Mouse (Mus musculus): Measurements from ENCODE around the gene Hpcal1. TPM values are rescaled to one million over a fixed set of nuclear protein-coding genes. Genes with fewer than 3 reads are reported as not detected.
"Not testable (repeated sequence)": the region's sequence is repeated elsewhere in the genome, so short reads cannot be mapped to it uniquely, and the experiment has no call there.

The Hpcal1 gene
- polyA plus RNA-seq, 1 experiment from 2014 or later, result 31.4 TPM

GRCm38 (mm10) chr12:17774842-17775241 lies 84.2 kb downstream of the Hpcal1 start:
- H3K4me1 ChIP-seq; H3K4me2 ChIP-seq; H3K9ac ChIP-seq; H3K9me3 ChIP-seq (replicated peaks); H3K27ac ChIP-seq; H3K27me3 ChIP-seq; ATAC-seq; H3K4me3 ChIP-seq; H3K36me3 ChIP-seq (ENCODE audit: poor library complexity, severe bottlenecking): not testable (repeated sequence)
- 81% methylated on average over 3 of the region's 3 CpGs for WGBS

- no peak overlapping the region for H3K4me3 ChIP-seq
- 22% methylated on average over 3 of the region's 3 CpGs for WGBS
- no peaks in the 10 kb centered on the region for H3K27me3 ChIP-seq
- H3K9me3 ChIP-seq (replicated peaks), result no peaks in the 10 kb centered on the region
- H3K36me3 ChIP-seq (ENCODE audit: poor library complexity, severe bottlenecking), result no peaks in the 10 kb centered on the region
- H3K4me2 ChIP-seq, result no peak overlapping the region
- 0 out of 2 replicates have a peak, but pooled peaks have one; percentile 33 for ATAC-seq
- H3K4me1 ChIP-seq, result peaks cover 4% of the 10 kb centered on the region; the same call in 1 of the 2 replicates
- H3K27ac ChIP-seq, result no peak overlapping the region
- H3K9ac ChIP-seq, result no peak overlapping the region
Observed at GRCm38 (mm10) chr12:17778320-17778719, 87.7 kb downstream of the Hpcal1 start.

- no peak overlapping the region for H3K27ac ChIP-seq
- ATAC-seq, result 0 out of 2 replicates have a peak, but pooled peaks have one; percentile 21
Observed at GRCm38 (mm10) chr12:17779093-17779492, 88.4 kb downstream of the Hpcal1 start.

GRCm38 (mm10) chr12:17789486-17789885 lies 98.8 kb downstream of the Hpcal1 start:
- Histone ChIP-seq H3K9me3 (replicated peaks) (no peaks in the 10 kb centered on the region), H3K4me2 (no peak overlapping the region), H3K27ac (no peak overlapping the region), H3K4me3 (no peak overlapping the region), H3K36me3 (ENCODE audit: poor library complexity, severe bottlenecking) (peaks cover 15% of the 10 kb centered on the region; the same call in 1 of the 2 replicates), H3K4me1 (no peaks in the 10 kb centered on the region), H3K27me3 (no peaks in the 10 kb centered on the region), H3K9ac (no peak overlapping the region)
- 45% methylated on average over 3 of the region's 3 CpGs for WGBS
- ATAC-seq, result no peak

More at GRCm38 (mm10) chr12:17779093-17779492, 88.4 kb downstream of the Hpcal1 start:
- WGBS, result 17% methylated on average over 3 of the region's 3 CpGs
- no peak overlapping the region for H3K4me3 ChIP-seq
- H3K36me3 ChIP-seq (ENCODE audit: poor library complexity, severe bottlenecking), result no peaks in the 10 kb centered on the region
- no peak overlapping the region for H3K4me2 ChIP-seq
- no peaks in the 10 kb centered on the region for H3K9me3 ChIP-seq (replicated peaks)
- no peaks in the 10 kb centered on the region for H3K27me3 ChIP-seq
- H3K9ac ChIP-seq, result no peak overlapping the region
- peaks cover 4% of the 10 kb centered on the region; the same call in 1 of the 2 replicates for H3K4me1 ChIP-seq

- Histone ChIP-seq H3K27ac (no peak overlapping the region), H3K4me1 (no peaks in the 10 kb centered on the region), H3K27me3 (no peaks in the 10 kb centered on the region), H3K4me3 (no peak overlapping the region), H3K9me3 (replicated peaks) (no peaks in the 10 kb centered on the region), H3K36me3 (ENCODE audit: poor library complexity, severe bottlenecking) (peaks cover 15% of the 10 kb centered on the region; the same call in 1 of the 2 replicates), H3K4me2 (no peak overlapping the region), H3K9ac (no peak overlapping the region)
- no peak for ATAC-seq
- 88% methylated on average over 6 of the region's 6 CpGs for WGBS
Observed at GRCm38 (mm10) chr12:17791111-17791510, 100.5 kb downstream of the Hpcal1 start.

- no peaks in the 10 kb centered on the region for H3K27me3 ChIP-seq
- no peaks in the 10 kb centered on the region for H3K4me1 ChIP-seq
- peaks cover 5% of the 10 kb centered on the region; the same call in 1 of the 2 replicates for H3K36me3 ChIP-seq (ENCODE audit: poor library complexity, severe bottlenecking)
- no peak overlapping the region for H3K27ac ChIP-seq
- no peak for ATAC-seq
- no peaks in the 10 kb centered on the region for H3K9me3 ChIP-seq (replicated peaks)
- WGBS, result 85% methylated on average over 1 of the region's 1 CpGs
- no peak overlapping the region for H3K4me3 ChIP-seq
- no peak overlapping the region for H3K9ac ChIP-seq
- no peak overlapping the region for H3K4me2 ChIP-seq
Observed at GRCm38 (mm10) chr12:17792756-17793155, 102.1 kb downstream of the Hpcal1 start.

- no peak overlapping the region for H3K27ac ChIP-seq
- no peaks in the 10 kb centered on the region for H3K9me3 ChIP-seq (replicated peaks)
- H3K4me2 ChIP-seq, result no peak overlapping the region
- peaks cover 5% of the 10 kb centered on the region; the same call in 1 of the 2 replicates for H3K36me3 ChIP-seq (ENCODE audit: poor library complexity, severe bottlenecking)
- H3K4me1 ChIP-seq, result no peaks in the 10 kb centered on the region
- no peak overlapping the region for H3K9ac ChIP-seq
- H3K27me3 ChIP-seq, result no peaks in the 10 kb centered on the region
- ATAC-seq, result no peak
- 64% methylated on average over 3 of the region's 3 CpGs for WGBS
- no peak overlapping the region for H3K4me3 ChIP-seq
Observed at GRCm38 (mm10) chr12:17795660-17796278, 105.1 kb downstream of the Hpcal1 start.

- not testable (repeated sequence) for H3K27ac ChIP-seq, H3K27me3 ChIP-seq
Observed at GRCm38 (mm10) chr12:17798261-17798660, 107.6 kb downstream of the Hpcal1 start.

GRCm38 (mm10) chr12:17808542-17808941 lies 117.9 kb downstream of the Hpcal1 start:
- WGBS, result 34% methylated on average over 2 of the region's 2 CpGs
- Histone ChIP-seq H3K36me3 (ENCODE audit: poor library complexity, severe bottlenecking) (no peaks in the 10 kb centered on the region), H3K4me1 (no peaks in the 10 kb centered on the region), H3K9me3 (replicated peaks) (no peaks in the 10 kb centered on the region), H3K9ac (no peak overlapping the region), H3K4me3 (no peak overlapping the region), H3K27me3 (no peaks in the 10 kb centered on the region), H3K4me2 (no peak overlapping the region), H3K27ac (no peak overlapping the region)
- 0 out of 2 replicates have a peak, but pooled peaks have one; percentile 43 for ATAC-seq

More at GRCm38 (mm10) chr12:17798261-17798660, 107.6 kb downstream of the Hpcal1 start:
- ATAC-seq; H3K4me3 ChIP-seq; H3K4me2 ChIP-seq; H3K36me3 ChIP-seq (ENCODE audit: poor library complexity, severe bottlenecking); H3K4me1 ChIP-seq; H3K9ac ChIP-seq; H3K9me3 ChIP-seq (replicated peaks): not testable (repeated sequence)
- WGBS, result 90% methylated on average over 11 of the region's 11 CpGs

GRCm38 (mm10) chr12:17835279-17835678 lies 144.6 kb downstream of the Hpcal1 start:
- H3K9me3 ChIP-seq (replicated peaks); H3K27ac ChIP-seq; H3K4me2 ChIP-seq; H3K9ac ChIP-seq; H3K27me3 ChIP-seq; H3K36me3 ChIP-seq (ENCODE audit: poor library complexity, severe bottlenecking); H3K4me1 ChIP-seq; H3K4me3 ChIP-seq; ATAC-seq: not testable (repeated sequence)
- 70% methylated on average over 1 of the region's 1 CpGs for WGBS

All from forebrain, embryonic 13.5 days (tissue).